Mouse (Mus musculus) liver, embryonic 14.5 days (tissue): Measurements from ENCODE around the gene Lsamp.

Experiments
- CTCF ChIP-seq: IDR thresholded peaks from 2 replicates; pipeline ENCODE4 v1.5.1; 2016; ENCODE audit warnings: antibody characterized with exemption, low read depth, control low read depth
- EP300 ChIP-seq: IDR thresholded peaks from 2 replicates; pipeline ENCODE4 v1.6.1; 2016; ENCODE audit warnings: antibody characterized with exemption, low read depth

GRCm38 (mm10) chr16:42032030-42032429 is 2047.9 kb downstream of the Lsamp start:
- TF ChIP-seq CTCF (no peak), EP300 (no peak)
